Mouse (Mus musculus) B cell, adult 2 months (primary cell): ENCODE results near the gene Cd300c.
A peak's percentile ranks its signal among the peaks of the same experiment; 100 is the strongest.
"Not testable (repeated sequence)": the region's sequence is repeated elsewhere in the genome, so short reads cannot be mapped to it uniquely, and the experiment has no call there.

Source experiments
- DNase-seq, 2 experiments: peaks; one replicate each; pipeline ENCODE4 v3.0.0; 2022

The Cd300c gene

GRCm38 (mm10) chr11:114968752-114969207, at the start of gene Cd300c:
Gene Cd300c, minus strand, starts transcription at chr11:114969157.
- DNase-seq: no peak

GRCm38 (mm10) chr11:115016093-115016492, 47.1 kb upstream of the Cd300c start, which contains the start of gene Cd300ld2:
Gene Cd300ld2, minus strand, starts transcription at chr11:115016193.
- not testable (repeated sequence) for DNase-seq

GRCm38 (mm10) chr11:115004070-115004469, 35.1 kb upstream of the Cd300c start:
- DNase-seq: peak in 1 of 2 experiments; percentile 1

- DNase-seq: no peak
Observed at GRCm38 (mm10) chr11:115001474-115002040, 32.6 kb upstream of the Cd300c start, which contains the start of gene Cd300c2. Gene Cd300c2, minus strand, starts transcription at chr11:115001880.

- DNase-seq: no peak
Observed at GRCm38 (mm10) chr11:114989793-114990192, 20.8 kb upstream of the Cd300c start, which contains the start of gene Cd300ld. Gene Cd300ld, minus strand, starts transcription at chr11:114989922.

- no peak for DNase-seq
Observed at GRCm38 (mm10) chr11:114981866-114982265, 12.9 kb upstream of the Cd300c start.

GRCm38 (mm10) chr11:114972726-114973125, 3.8 kb upstream of the Cd300c start:
- DNase-seq: no peak

GRCm38 (mm10) chr11:114965182-114965828, 3.7 kb downstream of the Cd300c start:
- DNase-seq: no peak

GRCm38 (mm10) chr11:114960369-114960768, 8.6 kb downstream of the Cd300c start:
- DNase-seq: no peak

GRCm38 (mm10) chr11:114934144-114934543, 34.8 kb downstream of the Cd300c start, which contains the start of gene Cd300lb:
Gene Cd300lb, minus strand, starts transcription at chr11:114934386.
- no peak for DNase-seq

- no peak for DNase-seq
Observed at GRCm38 (mm10) chr11:114933591-114933990, 35.4 kb downstream of the Cd300c start.

GRCm38 (mm10) chr11:114931041-114931440, 37.9 kb downstream of the Cd300c start:
- no peak for DNase-seq

GRCm38 (mm10) chr11:114929581-114929980, 39.4 kb downstream of the Cd300c start:
- DNase-seq: no peak

- peak; percentile 68 to 69 for DNase-seq
Observed at GRCm38 (mm10) chr11:114923961-114924360, 45.0 kb downstream of the Cd300c start.

GRCm38 (mm10) chr11:114922439-114922838, 46.5 kb downstream of the Cd300c start:
- DNase-seq: peak; percentile 12 to 26

GRCm38 (mm10) chr11:114917120-114917519, 51.8 kb downstream of the Cd300c start:
- no peak for DNase-seq

GRCm38 (mm10) chr11:114914978-114915377, 54.0 kb downstream of the Cd300c start:
- DNase-seq: no peak

- peak; percentile 70 to 72 for DNase-seq
Observed at GRCm38 (mm10) chr11:114912847-114913246, 56.1 kb downstream of the Cd300c start.

GRCm38 (mm10) chr11:114909538-114909937, 59.4 kb downstream of the Cd300c start:
- DNase-seq: peak; percentile 15 to 32

GRCm38 (mm10) chr11:114908086-114908485, 60.9 kb downstream of the Cd300c start:
- no peak for DNase-seq

- no peak for DNase-seq
Observed at GRCm38 (mm10) chr11:114907567-114907966, 61.4 kb downstream of the Cd300c start.
